Mouse (Mus musculus): Measurements from ENCODE around the gene Ppfibp2. TPM values are rescaled to one million over a fixed set of nuclear protein-coding genes. Genes with fewer than 3 reads are reported as not detected.

Ppfibp2 gene
- polyA plus RNA-seq, 2 experiments: 14.4 TPM

DNA sequence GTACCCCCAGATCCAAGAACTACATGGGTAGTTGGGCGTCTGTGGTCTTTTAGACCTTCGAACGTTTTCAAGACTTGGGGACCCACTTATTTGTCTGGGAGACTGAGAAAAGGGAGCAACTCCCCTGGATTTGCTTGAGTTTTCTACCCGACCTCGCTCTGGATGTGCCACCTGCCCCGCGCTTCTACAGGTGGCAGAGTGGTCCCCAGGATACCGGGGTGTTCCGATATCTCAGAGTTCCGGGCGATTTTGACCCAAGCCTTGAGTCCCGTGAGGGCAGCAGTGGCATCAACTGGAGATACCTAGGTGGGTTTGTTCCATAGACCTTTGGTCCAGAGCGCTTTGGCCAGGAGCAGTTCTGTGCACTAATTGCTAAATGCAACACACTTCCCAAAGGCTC is 419 bp downstream of the Ppfibp2 start:
- no peak for TF ChIP-seq POLR2A (IDR thresholded peaks at IDR 0.05; ENCODE audit: borderline replicate concordance, extremely low read depth, insufficient read depth, insufficient read length)
- Histone ChIP-seq H3K36me3 (ENCODE audit: control insufficient read depth, insufficient read depth, low read length) (peaks cover 11% of the 10 kb centered on the region), H3K27me3 (ENCODE audit: control insufficient read depth, insufficient read depth, low read length) (no peaks in the 10 kb centered on the region), H3K4me2 (replicated peaks; ENCODE audit: low read depth, low read length, severe bottlenecking) (peak overlapping the region; percentile 91), H3K9me3 (ENCODE audit: control insufficient read depth, low read length) (no peaks in the 10 kb centered on the region), H3K9ac (ENCODE audit: low read depth, low read length, severe bottlenecking) (peak overlapping the region; percentile 55), H3K27ac (replicated peaks; ENCODE audit: low read depth, low read length) (no peak overlapping the region), H3K4me3 (replicated peaks; ENCODE audit: low read length) (peak overlapping the region; percentile 53), H3K4me1 (ENCODE audit: control insufficient read depth, insufficient read depth, low read length) (peaks cover 4% of the 10 kb centered on the region)
- 13% methylated on average over 13 of the region's 13 CpGs for WGBS
- no peak for ATAC-seq (ENCODE audit: low FRiP score, low read depth)
- no peak for DNase-seq (ENCODE audit: low spot score)

DNA sequence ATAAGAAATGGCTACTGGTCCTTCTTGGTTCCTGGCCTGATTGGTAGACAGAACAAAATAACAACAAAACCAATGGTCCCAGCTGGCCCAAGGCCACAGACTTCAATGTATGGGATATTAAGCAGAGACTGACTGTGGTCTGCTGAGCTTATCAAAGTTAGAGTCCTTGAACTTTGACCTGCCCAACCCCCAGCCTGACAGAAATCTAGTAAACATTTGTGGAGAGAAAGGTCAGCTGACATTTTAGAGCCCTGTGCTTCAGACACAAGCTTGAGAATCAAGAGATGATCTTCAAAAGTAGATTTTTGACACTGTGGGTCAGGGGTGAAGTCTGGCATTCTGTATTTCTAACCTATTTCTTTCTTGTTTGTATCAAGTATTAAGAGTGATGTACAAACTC is 1.7 kb downstream of the Ppfibp2 start:
- Histone ChIP-seq H3K4me1 (ENCODE audit: control insufficient read depth, insufficient read depth, low read length) (peaks cover 4% of the 10 kb centered on the region), H3K27me3 (ENCODE audit: control insufficient read depth, insufficient read depth, low read length) (no peaks in the 10 kb centered on the region), H3K9ac (ENCODE audit: low read depth, low read length, severe bottlenecking) (no peak overlapping the region), H3K27ac (replicated peaks; ENCODE audit: low read depth, low read length) (no peak overlapping the region), H3K4me3 (replicated peaks; ENCODE audit: low read length) (no peak overlapping the region), H3K4me2 (replicated peaks; ENCODE audit: low read depth, low read length, severe bottlenecking) (no peak overlapping the region), H3K36me3 (ENCODE audit: control insufficient read depth, insufficient read depth, low read length) (no peaks in the 10 kb centered on the region), H3K9me3 (ENCODE audit: control insufficient read depth, low read length) (no peaks in the 10 kb centered on the region)
- no peak for ATAC-seq (ENCODE audit: low FRiP score, low read depth)
- TF ChIP-seq POLR2A (IDR thresholded peaks at IDR 0.05; ENCODE audit: borderline replicate concordance, extremely low read depth, insufficient read depth, insufficient read length): no peak
- no peak for DNase-seq (ENCODE audit: low spot score)

DNA sequence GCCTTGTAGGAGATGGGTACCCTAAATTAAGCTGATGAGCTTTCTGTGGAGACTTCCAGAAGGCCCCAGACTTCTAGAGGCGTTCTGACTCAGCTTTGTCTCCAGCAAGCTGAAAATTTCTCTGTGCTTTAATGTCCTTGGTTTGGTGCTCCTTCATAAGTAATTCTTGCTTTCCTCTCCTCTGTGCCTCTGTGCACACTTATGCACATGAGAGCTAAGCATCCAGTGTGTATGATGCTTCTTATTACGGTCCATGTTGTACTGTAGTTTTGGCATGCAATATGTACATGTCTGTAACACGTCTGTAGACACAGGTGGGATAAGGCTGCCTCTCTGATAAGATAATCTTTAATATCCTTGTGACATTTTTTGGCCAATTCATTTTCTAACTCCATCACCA is 2.9 kb downstream of the Ppfibp2 start:
- ATAC-seq (ENCODE audit: low FRiP score, low read depth): no peak
- no peaks in the 10 kb centered on the region for H3K9me3 ChIP-seq (ENCODE audit: control insufficient read depth, low read length)
- TF ChIP-seq POLR2A (IDR thresholded peaks at IDR 0.05; ENCODE audit: borderline replicate concordance, extremely low read depth, insufficient read depth, insufficient read length): no peak

DNA sequence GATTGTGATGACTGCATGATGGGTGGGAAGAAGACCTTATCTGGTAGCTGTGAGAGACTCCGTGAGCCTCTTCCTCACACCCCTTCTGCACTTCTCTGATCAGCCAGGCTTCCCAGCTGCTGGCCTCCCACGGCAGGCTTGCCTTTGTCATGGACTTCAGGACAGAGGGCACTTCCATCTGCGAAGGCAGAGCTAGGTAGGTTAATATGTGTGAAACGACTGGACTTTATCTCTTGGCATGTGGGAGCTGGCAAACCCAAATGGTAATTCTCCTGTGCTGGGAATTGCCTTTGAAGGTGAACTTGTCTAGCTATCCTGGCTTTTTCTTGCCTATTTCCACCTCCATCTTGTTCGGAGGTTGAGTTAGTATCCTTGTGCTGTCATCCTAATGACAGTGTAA is 5.6 kb downstream of the Ppfibp2 start:
- no peaks in the 10 kb centered on the region for H3K27me3 ChIP-seq (ENCODE audit: control insufficient read depth, insufficient read depth, low read length)

More for the DNA sequence above, 2.9 kb downstream of the Ppfibp2 start:
- no peak overlapping the region for H3K4me3 ChIP-seq (replicated peaks; ENCODE audit: low read length)
- no peak overlapping the region for H3K9ac ChIP-seq (ENCODE audit: low read depth, low read length, severe bottlenecking)
- peaks cover 4% of the 10 kb centered on the region for H3K4me1 ChIP-seq (ENCODE audit: control insufficient read depth, insufficient read depth, low read length)
- no peak overlapping the region for H3K4me2 ChIP-seq (replicated peaks; ENCODE audit: low read depth, low read length, severe bottlenecking)
- no peak overlapping the region for H3K27ac ChIP-seq (replicated peaks; ENCODE audit: low read depth, low read length)
- H3K27me3 ChIP-seq (ENCODE audit: control insufficient read depth, insufficient read depth, low read length): no peaks in the 10 kb centered on the region
- DNase-seq (ENCODE audit: low spot score): no peak
- 82% methylated on average over 3 of the region's 3 CpGs for WGBS
- H3K36me3 ChIP-seq (ENCODE audit: control insufficient read depth, insufficient read depth, low read length): no peaks in the 10 kb centered on the region

DNA sequence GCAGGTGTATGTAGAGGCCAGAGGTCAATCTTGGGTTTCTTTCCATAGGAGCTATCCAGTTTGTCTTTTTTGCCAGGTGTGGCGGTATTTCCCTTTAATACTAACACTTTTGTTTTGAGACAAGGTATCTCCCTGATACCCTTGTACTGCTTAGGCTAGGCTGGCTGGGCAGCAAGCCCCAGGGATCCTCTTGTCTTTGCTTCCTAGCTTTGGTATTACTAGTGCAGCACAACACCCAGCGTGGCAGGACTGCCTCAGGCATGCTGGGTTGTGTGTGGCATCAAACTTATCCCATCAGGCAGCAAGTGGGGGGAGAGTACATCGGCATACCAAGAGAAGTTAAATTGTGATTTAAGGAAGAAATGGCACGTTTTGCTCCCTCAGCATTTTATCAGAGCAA is 7.5 kb downstream of the Ppfibp2 start:
- DNase-seq (ENCODE audit: low spot score) (no peak), ATAC-seq (ENCODE audit: low FRiP score, low read depth) (no peak)
- 82% methylated on average over 4 of the region's 4 CpGs for WGBS
- H3K4me1 ChIP-seq (ENCODE audit: control insufficient read depth, insufficient read depth, low read length): no peaks in the 10 kb centered on the region
- H3K36me3 ChIP-seq (ENCODE audit: control insufficient read depth, insufficient read depth, low read length): no peaks in the 10 kb centered on the region
- no peak for TF ChIP-seq POLR2A (IDR thresholded peaks at IDR 0.05; ENCODE audit: borderline replicate concordance, extremely low read depth, insufficient read depth, insufficient read length)
- H3K27ac ChIP-seq (replicated peaks; ENCODE audit: low read depth, low read length): no peak overlapping the region
- H3K4me3 ChIP-seq (replicated peaks; ENCODE audit: low read length): no peak overlapping the region
- H3K27me3 ChIP-seq (ENCODE audit: control insufficient read depth, insufficient read depth, low read length): no peaks in the 10 kb centered on the region
- no peaks in the 10 kb centered on the region for H3K9me3 ChIP-seq (ENCODE audit: control insufficient read depth, low read length)
- no peak overlapping the region for H3K4me2 ChIP-seq (replicated peaks; ENCODE audit: low read depth, low read length, severe bottlenecking)
- H3K9ac ChIP-seq (ENCODE audit: low read depth, low read length, severe bottlenecking): no peak overlapping the region

More for the DNA sequence above, 5.6 kb downstream of the Ppfibp2 start:
- DNase-seq (ENCODE audit: low spot score): no peak
- H3K4me1 ChIP-seq (ENCODE audit: control insufficient read depth, insufficient read depth, low read length): no peaks in the 10 kb centered on the region
- no peak overlapping the region for H3K4me3 ChIP-seq (replicated peaks; ENCODE audit: low read length)
- H3K36me3 ChIP-seq (ENCODE audit: control insufficient read depth, insufficient read depth, low read length): no peaks in the 10 kb centered on the region
- H3K4me2 ChIP-seq (replicated peaks; ENCODE audit: low read depth, low read length, severe bottlenecking): no peak overlapping the region
- WGBS: 75% methylated on average over 5 of the region's 5 CpGs
- H3K9me3 ChIP-seq (ENCODE audit: control insufficient read depth, low read length): no peaks in the 10 kb centered on the region
- no peak for TF ChIP-seq POLR2A (IDR thresholded peaks at IDR 0.05; ENCODE audit: borderline replicate concordance, extremely low read depth, insufficient read depth, insufficient read length)
- ATAC-seq (ENCODE audit: low FRiP score, low read depth): no peak
- H3K27ac ChIP-seq (replicated peaks; ENCODE audit: low read depth, low read length): no peak overlapping the region
- no peak overlapping the region for H3K9ac ChIP-seq (ENCODE audit: low read depth, low read length, severe bottlenecking)

DNA sequence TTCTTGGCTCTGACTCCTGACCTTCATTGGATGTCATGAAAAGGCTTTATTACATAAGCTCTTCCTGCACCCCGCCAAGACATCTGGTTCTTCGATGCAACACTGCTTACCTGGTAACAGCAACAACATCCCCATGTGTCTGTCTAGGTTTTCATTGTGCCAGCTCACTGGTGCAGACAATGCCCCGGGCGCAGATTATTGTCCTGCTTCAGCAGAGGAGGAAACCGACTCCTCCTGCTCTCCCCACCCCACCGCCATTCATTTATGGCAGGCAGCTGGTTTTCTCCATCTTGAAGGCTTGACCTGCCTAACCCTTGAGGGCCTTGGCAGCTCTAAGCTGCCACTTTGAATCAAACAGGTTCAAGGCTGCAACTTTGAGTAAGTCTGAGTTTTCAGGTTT is 7.9 kb downstream of the Ppfibp2 start:
- H3K4me1 ChIP-seq (ENCODE audit: control insufficient read depth, insufficient read depth, low read length): no peaks in the 10 kb centered on the region
- no peak overlapping the region for H3K9ac ChIP-seq (ENCODE audit: low read depth, low read length, severe bottlenecking)
- no peaks in the 10 kb centered on the region for H3K36me3 ChIP-seq (ENCODE audit: control insufficient read depth, insufficient read depth, low read length)
- TF ChIP-seq POLR2A (IDR thresholded peaks at IDR 0.05; ENCODE audit: borderline replicate concordance, extremely low read depth, insufficient read depth, insufficient read length): no peak
- 54% methylated on average over 6 of the region's 6 CpGs for WGBS
- no peaks in the 10 kb centered on the region for H3K27me3 ChIP-seq (ENCODE audit: control insufficient read depth, insufficient read depth, low read length)
- no peak for ATAC-seq (ENCODE audit: low FRiP score, low read depth)
- no peak overlapping the region for H3K4me3 ChIP-seq (replicated peaks; ENCODE audit: low read length)
- H3K9me3 ChIP-seq (ENCODE audit: control insufficient read depth, low read length): no peaks in the 10 kb centered on the region
- no peak overlapping the region for H3K4me2 ChIP-seq (replicated peaks; ENCODE audit: low read depth, low read length, severe bottlenecking)
- H3K27ac ChIP-seq (replicated peaks; ENCODE audit: low read depth, low read length): no peak overlapping the region
- DNase-seq (ENCODE audit: low spot score): no peak

Measured in limb, embryonic 14.5 days (tissue).